Mouse (Mus musculus): ENCODE measurements around the gene Idnk.
"Not testable (repeated sequence)": the region's sequence is repeated elsewhere in the genome, so short reads cannot be mapped to it uniquely, and the experiment has no call there.

Gene Idnk

GRCm38 (mm10) chr13:58157447-58158098 lies at the start of gene Idnk:
Idnk (plus strand) TSS chr13:58157649.
- peak; percentile 94 for DNase-seq

GRCm38 (mm10) chr13:58111306-58111705 lies 46.1 kb upstream of the Idnk start:
- DNase-seq, result no peak

- DNase-seq, result no peak
Observed at GRCm38 (mm10) chr13:58112191-58112590, 45.3 kb upstream of the Idnk start.

- DNase-seq, result peak; percentile 16
Observed at GRCm38 (mm10) chr13:58112601-58113041, 44.8 kb upstream of the Idnk start.

GRCm38 (mm10) chr13:58113061-58113900 lies 44.2 kb upstream of the Idnk start, which contains the start of gene Klhl3:
Klhl3 (minus strand) TSS chr13:58113592.
- peak; percentile 75 for DNase-seq

- peak; percentile 71 for DNase-seq
Observed at GRCm38 (mm10) chr13:58115227-58115626, 42.2 kb upstream of the Idnk start.

- DNase-seq, result no peak
Observed at GRCm38 (mm10) chr13:58116801-58117200, 40.6 kb upstream of the Idnk start.

- peak; percentile 89 for DNase-seq
Observed at GRCm38 (mm10) chr13:58117318-58118017, 40.0 kb upstream of the Idnk start.

- DNase-seq, result peak; percentile 15
Observed at GRCm38 (mm10) chr13:58122786-58123297, 34.6 kb upstream of the Idnk start.

GRCm38 (mm10) chr13:58123381-58123780 lies 34.1 kb upstream of the Idnk start:
- DNase-seq, result no peak

- no peak for DNase-seq
Observed at GRCm38 (mm10) chr13:58124278-58124677, 33.2 kb upstream of the Idnk start.

GRCm38 (mm10) chr13:58124989-58125388 lies 32.5 kb upstream of the Idnk start:
- DNase-seq, result no peak

- peak; percentile 78 for DNase-seq
Observed at GRCm38 (mm10) chr13:58126126-58126525, 31.3 kb upstream of the Idnk start.

- DNase-seq, result no peak
Observed at GRCm38 (mm10) chr13:58126862-58127765, 30.3 kb upstream of the Idnk start.

GRCm38 (mm10) chr13:58127766-58128361 lies 29.6 kb upstream of the Idnk start:
- peak; percentile 61 for DNase-seq

- peak; percentile 95 for DNase-seq
Observed at GRCm38 (mm10) chr13:58128396-58128767, 29.1 kb upstream of the Idnk start, which contains the start of gene Hnrnpa0. Hnrnpa0 (minus strand) TSS chr13:58128556.

GRCm38 (mm10) chr13:58128768-58129671 lies 28.4 kb upstream of the Idnk start:
- DNase-seq, result peak; percentile 97

- no peak for DNase-seq
Observed at GRCm38 (mm10) chr13:58129687-58130246, 27.7 kb upstream of the Idnk start.

GRCm38 (mm10) chr13:58131692-58132091 lies 25.8 kb upstream of the Idnk start:
- DNase-seq, result no peak

GRCm38 (mm10) chr13:58146603-58147002 lies 10.8 kb upstream of the Idnk start:
- not testable (repeated sequence) for DNase-seq

All from lung, postnatal 10 days (tissue).